Mouse (Mus musculus) hematopoietic stem cell, adult 5-6 weeks (primary cell): ENCODE measurements around the gene Gm20820. TPM values are rescaled to one million over a fixed set of nuclear protein-coding genes. Genes with fewer than 3 reads are reported as not detected.
"Not testable (repeated sequence)": the region's sequence is repeated elsewhere in the genome, so short reads cannot be mapped to it uniquely, and the experiment has no call there.

Source experiments
- ATAC-seq, 2 experiments: fragments of 125-278 bp in 1 of 2; replicated peaks in 1 of 2; 2 replicates each; pipeline ENCODE4 v1.8.0; 2016 to 2017; ENCODE audit warnings: inconsistent platforms in 2 of 2, mild to moderate bottlenecking in 2 of 2, moderate number of reproducible peaks in 2 of 2, low read depth in 1 of 2, moderate TSS enrichment in 1 of 2; ENCODE audit not compliant: low FRiP score in 2 of 2, poor library complexity in 2 of 2, severe bottlenecking in 2 of 2, insufficient read depth in 1 of 2, low TSS enrichment in 1 of 2
- total RNA-seq: library from RNA; stranded (forward); fragments of 172-1452, 232-1000 nt; gene quantifications from 2 replicates; pipeline ENCODE4 v1.2.3, GENCODE M21; 2017

The Gm20820 gene
- total RNA-seq: not detected in 2 replicates

DNA sequence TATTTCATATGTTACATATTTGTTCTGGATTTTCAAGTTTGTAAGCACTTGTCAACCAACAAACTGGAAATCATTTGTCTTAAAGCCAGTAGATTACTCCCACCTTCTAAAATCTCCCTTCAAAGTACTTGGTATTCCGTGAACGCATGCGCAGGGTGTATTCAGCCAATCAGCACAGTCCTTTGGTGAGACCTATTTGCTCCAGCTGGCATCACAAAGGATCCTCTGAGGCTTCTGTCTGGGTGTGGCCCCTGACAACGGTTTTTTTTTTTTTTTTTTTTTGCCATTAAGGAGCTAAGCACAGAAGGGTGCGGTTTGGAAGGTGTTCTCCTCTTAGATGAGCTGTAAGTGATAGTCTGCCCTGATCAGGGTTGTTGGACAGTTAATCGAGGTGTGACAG lies at the start of gene Gm20820:
Gm20820 (plus strand) TSS at position 301 of the 400 bp plus-strand sequence.
- not testable (repeated sequence) for ATAC-seq
